Mouse (Mus musculus) testis, adult 2 months (tissue): ENCODE measurements around the gene Capn5. TPM values are rescaled to one million over a fixed set of nuclear protein-coding genes. Genes with fewer than 3 reads are reported as not detected.

ENCODE experiments used
- H3K27ac ChIP-seq: fragments of 200-500 bp; 2 replicates; pipeline ENCODE4 v1.5.1; 2012; ENCODE audit warnings: low read depth, low read length; ENCODE audit not compliant: control insufficient read depth, insufficient read depth
- H3K27me3 ChIP-seq: fragments of 200-500 bp; 2 replicates; pipeline ENCODE4 v1.6.1; 2012; ENCODE audit warnings: mild to moderate bottlenecking, low read length, moderate library complexity; ENCODE audit not compliant: control insufficient read depth, insufficient read depth
- H3K36me3 ChIP-seq: fragments of 200-500 bp; 2 replicates; pipeline ENCODE4 v1.6.1; 2012; ENCODE audit warnings: mild to moderate bottlenecking, low read length; ENCODE audit not compliant: control insufficient read depth, insufficient read depth
- H3K4me1 ChIP-seq: fragments of 200-500 bp; 2 replicates; pipeline ENCODE4 v1.6.1; 2012; ENCODE audit warnings: low read length; ENCODE audit not compliant: control insufficient read depth, insufficient read depth
- H3K4me3 ChIP-seq: fragments of 200-500 bp; 2 replicates; pipeline ENCODE4 v1.5.1; 2012; ENCODE audit warnings: low read depth, mild to moderate bottlenecking, low read length, moderate library complexity, mixed read lengths; ENCODE audit not compliant: control insufficient read depth
- CTCF ChIP-seq: fragments of 200-500 bp; IDR thresholded peaks from 2 replicates; pipeline ENCODE4 v1.5.1; 2012; ENCODE audit warnings: low read depth, mild to moderate bottlenecking, inconsistent platforms, low read length, moderate library complexity; ENCODE audit not compliant: control insufficient read depth, insufficient read depth, insufficient replicate concordance
- POLR2A ChIP-seq: fragments of 200-500 bp; IDR thresholded peaks from 2 replicates; pipeline ENCODE4 v1.6.1; 2012; ENCODE audit warnings: low read depth, mild to moderate bottlenecking, inconsistent platforms, low read length, moderate library complexity; ENCODE audit not compliant: control insufficient read depth
- polyA plus RNA-seq: library from polyadenylated mRNA; depleted of rRNA; stranded (reverse); fragments of >200 nt; gene quantifications from 2 replicates; pipeline ENCODE4 v1.2.3, GENCODE M21; 2012

The Capn5 gene
- polyA plus RNA-seq, 1 experiment: 0.85 TPM

DNA sequence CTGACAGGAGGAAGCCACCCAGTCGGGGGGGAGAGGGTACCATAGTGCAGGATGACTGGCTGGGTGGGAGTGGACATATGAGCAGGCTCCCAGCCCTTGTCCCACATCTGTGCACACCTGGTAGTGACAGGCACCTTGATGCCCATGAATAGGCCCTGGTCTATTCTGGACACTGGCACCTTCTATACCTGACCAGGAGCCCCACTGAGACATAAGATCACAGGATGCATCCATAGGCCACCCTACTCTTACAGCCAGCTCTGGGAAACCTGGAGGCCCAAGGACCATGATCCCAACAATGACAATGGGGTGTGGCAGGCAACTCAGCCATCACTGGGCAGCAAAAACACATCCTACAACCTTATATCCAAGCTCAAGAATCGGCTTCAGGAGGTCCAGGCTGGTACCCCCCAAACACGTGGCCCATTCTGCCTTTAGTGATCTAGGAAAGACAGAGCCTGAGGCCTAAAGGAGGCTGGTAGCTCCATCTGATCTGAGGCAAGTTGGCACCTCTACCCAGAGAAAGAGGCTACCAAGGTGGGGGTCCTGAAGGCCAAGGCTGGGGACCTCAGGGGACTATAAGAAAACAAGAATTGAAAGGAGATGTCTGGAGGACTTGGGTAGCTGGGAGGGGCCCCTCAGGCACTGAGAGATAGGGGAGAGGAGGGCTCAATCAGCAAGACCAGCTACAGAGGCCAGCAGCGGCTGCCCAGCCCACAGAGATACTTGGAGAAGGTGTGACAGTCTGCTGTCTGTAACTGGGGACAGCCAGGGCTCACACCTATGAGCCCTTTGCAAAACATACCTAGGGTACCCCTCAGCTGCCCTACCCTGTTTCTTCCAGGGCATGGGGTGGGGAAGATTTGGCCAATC lies 3.0 kb downstream of the Capn5 start:
- H3K4me3 ChIP-seq: no peak overlapping the region
- H3K27ac ChIP-seq: no peak overlapping the region
- H3K27me3 ChIP-seq: no peaks in the 10 kb centered on the region
- H3K36me3 ChIP-seq: no peaks in the 10 kb centered on the region
- no peak for TF ChIP-seq POLR2A
- TF ChIP-seq CTCF: no peak
- H3K4me1 ChIP-seq: peaks cover 14% of the 10 kb centered on the region

DNA sequence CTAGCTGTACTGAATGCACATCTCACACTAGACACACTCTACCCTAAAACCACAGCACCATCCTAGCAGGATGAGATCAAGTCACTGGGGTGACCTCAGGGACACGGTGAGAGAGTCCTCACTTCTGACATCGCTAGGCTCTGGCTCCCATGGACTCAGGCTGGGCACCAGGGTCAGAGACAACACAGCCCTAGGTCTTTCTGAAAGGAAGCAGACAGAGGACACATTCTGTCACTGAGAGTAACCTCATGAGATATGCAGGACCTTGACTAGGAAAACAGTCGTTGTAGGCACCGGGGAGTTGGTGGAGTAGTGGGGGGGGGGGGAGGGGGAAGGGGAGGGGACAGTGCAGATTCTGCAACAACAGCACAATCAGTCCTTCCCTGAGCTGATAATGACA lies 4.7 kb downstream of the Capn5 start:
- Histone ChIP-seq H3K4me3 (no peak overlapping the region), H3K36me3 (no peaks in the 10 kb centered on the region), H3K27me3 (no peaks in the 10 kb centered on the region), H3K4me1 (peaks cover 10% of the 10 kb centered on the region), H3K27ac (no peak overlapping the region)
- TF ChIP-seq CTCF (no peak), POLR2A (no peak)

DNA sequence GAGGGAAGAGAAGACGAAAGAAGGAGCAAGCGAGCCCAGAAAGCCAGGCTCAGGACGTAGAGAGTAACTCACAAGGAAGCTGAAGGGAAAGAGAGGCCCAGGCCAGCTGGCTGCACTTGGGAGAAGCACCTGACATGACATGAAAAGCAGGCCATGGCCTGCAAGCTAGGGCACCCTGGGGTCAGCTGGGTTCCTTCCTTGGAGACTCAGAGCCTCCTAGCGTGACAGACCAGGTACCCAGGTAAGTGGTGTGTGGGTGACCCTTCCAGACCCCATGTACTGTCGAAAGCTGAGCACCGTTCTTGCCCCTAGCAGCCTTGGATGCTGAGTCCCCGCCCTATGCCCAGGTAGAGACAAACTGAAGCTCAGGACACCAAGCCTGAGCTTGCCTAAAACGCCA lies 5.4 kb downstream of the Capn5 start:
- Histone ChIP-seq H3K27ac (no peak overlapping the region), H3K27me3 (no peaks in the 10 kb centered on the region), H3K36me3 (no peaks in the 10 kb centered on the region), H3K4me3 (no peak overlapping the region), H3K4me1 (peaks cover 4% of the 10 kb centered on the region; the same call in 1 of the 2 replicates)
- no peak for TF ChIP-seq POLR2A
- no peak for TF ChIP-seq CTCF

DNA sequence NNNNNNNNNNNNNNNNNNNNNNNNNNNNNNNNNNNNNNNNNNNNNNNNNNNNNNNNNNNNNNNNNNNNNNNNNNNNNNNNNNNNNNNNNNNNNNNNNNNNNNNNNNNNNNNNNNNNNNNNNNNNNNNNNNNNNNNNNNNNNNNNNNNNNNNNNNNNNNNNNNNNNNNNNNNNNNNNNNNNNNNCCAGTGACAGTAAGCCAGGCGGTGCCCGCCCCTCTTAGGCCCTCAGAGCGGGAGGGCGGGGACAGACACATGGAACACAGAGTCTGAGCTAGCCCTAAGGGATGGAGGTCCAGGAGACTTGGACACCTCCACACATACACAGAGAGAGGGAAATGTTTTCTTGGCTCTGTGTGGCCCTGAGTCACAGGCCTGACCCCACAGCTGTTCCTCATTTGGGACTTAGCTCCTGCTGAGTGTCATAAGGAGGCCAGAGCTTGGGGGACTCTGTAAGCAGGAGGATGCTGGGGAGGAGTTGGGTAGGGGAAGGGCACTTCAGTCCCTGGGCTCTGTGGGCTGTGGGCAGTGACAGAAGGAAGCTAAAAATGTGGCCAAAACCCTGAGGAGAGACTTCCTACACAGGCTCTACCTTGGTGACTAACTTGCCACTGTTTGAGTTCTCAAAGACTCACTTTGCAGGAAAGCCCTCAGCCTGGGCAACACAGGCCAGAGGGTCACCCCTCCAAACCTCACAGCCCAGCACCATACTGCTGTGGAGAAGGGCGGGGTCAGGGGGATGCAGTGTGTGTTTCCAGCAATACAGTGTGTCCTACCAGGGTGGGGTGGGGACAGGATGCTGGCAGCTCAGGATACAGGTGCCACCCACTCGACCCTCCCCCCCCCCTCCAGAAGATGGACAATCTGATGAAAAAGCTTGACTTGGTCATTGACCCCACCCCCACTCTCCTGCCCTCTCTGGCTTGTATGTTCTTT lies 6.7 kb downstream of the Capn5 start:
- no peak overlapping the region for H3K4me3 ChIP-seq
- no peaks in the 10 kb centered on the region for H3K36me3 ChIP-seq
- TF ChIP-seq POLR2A (no peak), CTCF (no peak)
- H3K4me1 ChIP-seq: no peaks in the 10 kb centered on the region
- H3K27ac ChIP-seq: no peak overlapping the region
- H3K27me3 ChIP-seq: no peaks in the 10 kb centered on the region

DNA sequence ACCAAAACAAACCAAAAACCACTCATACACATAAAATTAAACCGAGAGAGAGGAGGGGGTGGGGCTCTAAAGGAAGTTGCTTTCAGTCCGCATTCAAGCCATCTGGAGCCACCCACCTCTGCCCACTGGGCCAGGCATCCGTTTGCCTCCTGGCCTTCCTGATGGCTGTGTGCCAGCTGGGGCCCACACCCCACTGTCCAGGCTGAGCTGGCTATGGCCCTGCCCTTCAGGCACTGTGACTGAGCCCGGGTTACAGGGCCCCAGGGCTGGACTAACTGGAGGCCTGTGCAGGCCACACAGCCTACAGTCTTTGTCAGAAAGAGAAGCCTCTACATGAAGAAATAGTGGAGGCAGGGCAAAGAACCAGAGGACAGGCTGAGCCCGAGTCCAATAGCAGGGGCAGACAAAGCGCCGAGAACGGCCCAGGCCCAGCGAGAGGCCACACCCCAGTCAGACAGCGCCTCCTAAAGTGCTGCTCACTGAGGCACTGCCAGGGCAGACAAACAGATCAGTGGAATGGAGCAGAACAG lies 13.0 kb downstream of the Capn5 start:
- Histone ChIP-seq H3K27me3 (no peaks in the 10 kb centered on the region), H3K4me3 (no peak overlapping the region), H3K4me1 (no peaks in the 10 kb centered on the region), H3K27ac (no peak overlapping the region), H3K36me3 (no peaks in the 10 kb centered on the region)
- TF ChIP-seq CTCF: no peak
- no peak for TF ChIP-seq POLR2A

DNA sequence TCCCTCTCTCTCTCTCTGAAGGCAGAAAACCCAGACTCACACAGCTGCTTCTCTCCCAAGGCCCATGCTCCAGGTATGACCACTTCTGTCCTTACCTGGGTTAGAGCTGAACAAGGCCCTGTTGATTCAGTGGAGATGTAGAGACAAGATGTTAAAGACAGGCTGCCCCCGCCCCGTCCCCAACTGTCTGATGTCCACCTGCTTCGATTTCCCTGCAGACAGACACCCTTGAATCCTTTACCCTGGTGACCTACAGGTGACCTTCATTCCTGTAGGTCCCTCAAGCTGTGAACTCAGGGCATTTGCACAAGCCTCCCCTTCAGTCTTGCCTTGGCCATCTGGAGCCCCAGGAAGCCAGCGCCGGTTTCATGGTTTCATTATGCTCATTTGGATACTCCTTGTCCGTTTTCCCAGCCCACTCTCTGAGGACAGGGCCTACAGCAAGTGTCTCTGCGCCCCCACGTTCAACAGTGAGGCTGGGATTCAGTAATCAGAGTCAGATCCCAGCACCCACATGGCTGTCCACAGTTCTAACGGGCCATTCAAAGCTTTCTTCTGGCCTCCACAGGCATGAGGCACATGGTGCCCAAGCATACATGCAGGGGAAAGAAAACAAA lies 13.6 kb downstream of the Capn5 start:
- no peak overlapping the region for H3K4me3 ChIP-seq
- H3K27me3 ChIP-seq: no peaks in the 10 kb centered on the region
- TF ChIP-seq POLR2A: no peak
- no peak for TF ChIP-seq CTCF
- no peaks in the 10 kb centered on the region for H3K36me3 ChIP-seq
- no peak overlapping the region for H3K27ac ChIP-seq
- no peaks in the 10 kb centered on the region for H3K4me1 ChIP-seq
